Mouse (Mus musculus) right cerebral cortex, postnatal 10 days (tissue): ENCODE data around the gene Asprv1.

Experiments used
- DNase-seq, 2 experiments: peaks; one replicate each; pipeline ENCODE4 v3.0.0; 2021; ENCODE audit warnings: low spot score in 2 of 2

Gene Asprv1

GRCm38 (mm10) chr6:86665560-86666307 lies 37.8 kb downstream of the Asprv1 start:
- no peak for DNase-seq

DNA sequence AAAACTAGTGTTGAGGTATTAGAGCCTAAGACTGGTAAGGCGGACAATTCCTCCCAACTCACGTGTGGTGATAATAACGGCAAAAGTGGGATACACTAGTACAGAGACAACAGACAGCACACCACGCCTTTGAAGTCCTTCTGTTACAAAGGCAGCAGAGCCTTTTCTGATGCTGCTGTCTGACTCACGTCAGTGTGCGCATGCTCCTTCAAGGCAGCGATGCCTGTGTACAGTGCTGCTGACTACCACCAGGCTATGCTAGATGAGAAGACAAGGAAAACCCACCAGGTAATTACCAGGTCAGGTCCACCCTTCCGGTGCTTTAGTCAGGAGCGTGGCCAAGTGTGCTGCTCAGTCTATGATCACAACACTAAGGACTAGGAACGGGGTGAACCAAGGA lies 39.1 kb downstream of the Asprv1 start:
- no peak for DNase-seq

GRCm38 (mm10) chr6:86668580-86669239 lies 40.7 kb downstream of the Asprv1 start, which contains the start of gene Mxd1:
Gene Mxd1 (minus strand): TSS chr6:86669161.
- peak; percentile 47 to 57 for DNase-seq

DNA sequence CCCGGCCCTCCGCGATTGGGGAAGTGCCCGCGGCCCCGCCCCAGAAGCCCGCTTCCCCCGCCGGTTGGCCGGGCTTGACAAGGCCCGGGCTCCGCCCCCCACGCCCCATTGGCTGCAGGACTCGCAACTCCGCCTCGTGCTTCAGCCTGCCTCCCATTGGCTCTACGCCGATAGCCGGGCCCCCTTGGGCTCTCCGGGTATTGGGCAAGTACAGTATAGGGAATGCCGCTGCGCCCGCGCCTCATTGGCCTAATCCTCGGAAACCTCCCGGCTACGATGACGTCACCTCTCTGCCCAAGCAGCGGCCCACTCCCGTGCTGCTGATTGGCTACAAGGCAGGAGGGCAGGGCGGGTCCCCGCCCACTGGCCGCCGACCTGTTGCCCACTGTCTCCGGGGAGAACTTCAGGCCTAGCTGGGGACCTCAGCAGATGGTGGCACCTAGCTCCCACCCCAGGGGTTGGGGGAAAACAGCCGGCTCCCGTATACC lies 41.3 kb downstream of the Asprv1 start:
- peak; percentile 100 for DNase-seq

DNA sequence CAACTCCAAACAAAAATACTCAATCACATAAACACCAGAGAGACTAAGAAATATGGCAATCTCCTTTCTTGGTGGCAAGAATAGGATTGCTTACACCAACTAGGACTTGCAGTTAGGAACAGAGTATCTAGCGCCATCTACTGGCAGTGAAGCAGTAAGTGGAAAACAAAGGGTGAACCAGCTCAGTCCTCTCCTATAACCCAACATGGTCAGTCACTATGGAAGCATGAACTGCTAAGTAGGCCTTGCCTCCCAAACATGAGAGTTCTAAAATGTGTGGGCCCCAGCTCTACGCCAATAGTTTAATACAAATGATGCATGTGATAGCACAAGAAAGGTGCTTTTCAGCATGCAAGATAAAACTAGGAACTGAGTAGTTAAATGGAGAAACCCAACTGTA lies 42.9 kb downstream of the Asprv1 start:
- DNase-seq, result peak; percentile 74 to 80

GRCm38 (mm10) chr6:86678341-86678740 lies 50.4 kb downstream of the Asprv1 start:
- no peak for DNase-seq
